Mouse (Mus musculus): ENCODE data around the gene Echdc2.

Gene Echdc2

DNA sequence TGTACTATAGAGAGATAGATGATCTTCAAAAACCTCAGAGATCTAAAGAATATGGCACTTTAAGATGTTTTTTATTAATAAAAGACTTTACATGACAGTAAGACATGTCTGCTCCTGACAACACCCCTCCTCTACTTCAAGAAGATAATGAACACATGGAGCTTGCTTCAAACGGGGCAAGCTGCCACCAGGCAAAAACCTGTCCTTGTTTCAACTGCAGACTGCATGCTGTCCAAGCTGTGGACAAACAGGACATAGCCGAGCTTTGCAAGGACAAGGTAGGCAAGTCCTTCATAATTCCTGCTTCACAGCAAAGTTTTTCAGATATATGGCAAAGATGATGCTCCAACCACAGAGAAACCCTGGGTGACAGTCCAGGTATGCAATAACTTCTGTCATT is 34.0 kb downstream of the Echdc2 start:
- no peak for DNase-seq (ENCODE audit: low read depth, low spot score)

DNA sequence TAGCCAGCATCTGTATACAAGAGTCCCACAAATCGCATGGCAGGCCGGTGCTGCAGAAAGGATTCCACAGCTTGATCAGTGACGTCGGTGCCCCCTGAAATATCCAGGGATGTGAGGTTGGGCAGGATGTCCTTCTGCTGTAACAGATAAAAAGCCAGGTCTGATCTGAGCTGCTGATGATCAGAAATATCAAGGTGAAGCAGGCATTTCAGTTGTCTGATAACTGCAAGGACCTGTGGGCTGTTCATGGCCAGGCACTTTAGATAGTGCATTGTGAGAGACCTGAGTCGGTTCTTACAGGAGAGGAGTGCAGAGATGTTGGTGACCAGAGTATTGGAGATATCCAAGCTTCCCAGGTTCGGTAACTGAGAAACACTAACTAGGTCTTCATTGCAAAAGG is 39.4 kb downstream of the Echdc2 start:
- DNase-seq (ENCODE audit: low read depth, low spot score): no peak

DNA sequence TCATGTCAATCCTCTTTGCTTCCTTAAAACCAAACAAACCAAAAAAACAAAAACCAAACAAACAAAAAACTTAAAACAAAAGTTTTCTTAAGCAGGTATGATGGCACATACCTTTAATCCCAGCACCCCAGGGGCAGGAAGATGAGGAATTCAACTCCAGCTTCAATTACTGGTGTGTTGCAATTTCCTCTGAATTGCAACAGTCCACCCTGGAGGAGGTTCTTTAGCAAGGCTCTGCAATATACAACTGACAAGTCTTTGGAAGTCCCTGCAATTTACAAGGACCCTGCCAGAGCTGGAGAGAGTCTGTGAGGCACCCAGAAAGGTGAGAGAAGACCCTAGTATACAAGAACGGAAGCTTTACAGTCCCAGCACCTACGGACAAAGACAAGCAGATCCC is 47.8 kb downstream of the Echdc2 start:
- DNase-seq (ENCODE audit: low read depth, low spot score): no peak

- no peak for DNase-seq (ENCODE audit: low read depth, low spot score)
These were observed 52.3 kb downstream of the Echdc2 start, which contains the start of gene Zyg11a for GRCm38 (mm10) chr4:108217332-108218179. Gene Zyg11a (minus strand): TSS chr4:108218048.

GRCm38 (mm10) chr4:108219019-108219418 is 53.8 kb downstream of the Echdc2 start:
- peak; percentile 29 for DNase-seq (ENCODE audit: low read depth, low spot score)

- no peak for DNase-seq (ENCODE audit: low read depth, low spot score)
These were observed 57.3 kb downstream of the Echdc2 start for GRCm38 (mm10) chr4:108222507-108222906.

GRCm38 (mm10) chr4:108225341-108225872 is 60.2 kb downstream of the Echdc2 start:
- DNase-seq (ENCODE audit: low read depth, low spot score): no peak

All from forelimb bud, embryonic 11.5 days (tissue).